Mouse (Mus musculus): ENCODE results near the gene Spsb3.

GRCm38 (mm10) chr17:24890151-24891092, 4.0 kb downstream of the Spsb3 start:
- TF ChIP-seq POLR2A (IDR thresholded peaks at IDR 0.05; ENCODE audit: control insufficient read depth in 1 of 2, insufficient read depth in 1 of 2, low read depth in 1 of 2, low read length in 2 of 2, poor library complexity in 1 of 2) (no peak; a peak in 1 of 4 replicates), ZNF384 (IDR thresholded peaks at IDR 0.05; ENCODE audit: low read depth, low read length) (no peak), GATA1 (IDR thresholded peaks at IDR 0.05; ENCODE audit: low read depth, low read length) (no peak), NELFE (IDR thresholded peaks at IDR 0.05; ENCODE audit: low read depth, low read length) (no peak), RCOR1 (IDR thresholded peaks at IDR 0.05; ENCODE audit: low read depth, low read length) (no peak), USF1 (IDR thresholded peaks at IDR 0.05; ENCODE audit: low read depth, low read length) (no peak)
